8 mouse cellular contexts compared by ENCODE assay signal in the genomic region with DNA sequence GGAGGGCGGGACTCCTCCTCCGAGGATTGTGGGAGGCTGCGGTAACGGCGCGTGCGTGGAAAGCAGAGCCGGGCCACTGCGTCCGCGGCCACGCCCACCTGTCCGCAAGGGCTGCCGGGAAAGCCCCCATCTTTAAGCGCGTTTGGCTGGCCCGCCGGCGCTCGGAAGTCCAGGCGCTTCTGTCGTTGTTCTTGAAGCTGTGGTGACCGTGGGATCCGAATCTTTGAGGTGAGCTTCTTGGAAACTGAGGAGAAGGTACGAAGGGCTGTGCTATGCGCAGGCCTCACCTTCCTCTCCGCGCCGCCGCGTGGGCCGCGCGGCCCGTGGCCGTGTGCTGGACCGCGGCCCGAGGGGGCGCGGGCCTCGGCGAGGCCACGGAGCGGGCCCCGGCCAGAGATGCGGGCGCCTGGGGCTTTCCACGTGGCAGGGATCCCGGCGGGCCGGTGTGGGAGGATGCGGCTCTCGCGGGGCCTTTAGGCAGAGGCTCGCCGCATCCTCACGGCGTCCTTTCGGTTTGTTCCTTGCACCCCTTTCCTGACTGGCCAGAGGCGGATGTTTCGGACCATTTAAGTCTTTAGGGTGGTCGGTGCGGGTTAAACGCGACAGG. TPM values are rescaled to one million over a fixed set of nuclear protein-coding genes. Genes with fewer than 3 reads are reported as not detected.
DNase-seq lines count a peak whose midpoint lies in the region; TF ChIP-seq lines count a peak whose summit lies in the region.

A gene (plus strand): TSS at position 78 of the 607 bp plus-strand sequence.

- intact Hi-C loops in gastrocnemius, adult 2 months (cut with DNase I) = loop anchor here (5.0 kb wide), 1 partner anchor 59 kb away; no protein-coding TSS in a partner anchor

- peaks cover 21% of the 10 kb centered on the region for H3K36me3 ChIP-seq in megakaryocyte, embryonic 14.5 days (replicated peaks; ENCODE audit: low read length)

- H3K9me3 ChIP-seq in megakaryocyte, embryonic 14.5 days = no peaks in the 10 kb centered on the region

- peaks cover 41% of the 10 kb centered on the region for H3K4me1 ChIP-seq in megakaryocyte, embryonic 14.5 days

- peak; percentile 76 for DNase-seq in WW6 (ENCODE audit: low read depth, low spot score)
- peak; percentile 79 to 93 for DNase-seq in cerebellum, postnatal 4 days (ENCODE audit: low spot score in 2 of 2)
- DNase-seq in gastrocnemius, adult 2 months = peak; percentile 96
- peak; percentile 68 for DNase-seq in hindlimb bud, embryonic 11.5 days (ENCODE audit: extremely low spot score, low read depth, low spot score)
- peak; percentile 83 to 88 for DNase-seq in left cerebral cortex, adult 8-10 months (ENCODE audit: low spot score in 2 of 2)
- DNase-seq in right cerebral cortex, postnatal 10 days (ENCODE audit: low spot score in 2 of 2) = peak; percentile 96
- DNase-seq in urinary bladder, postnatal 25 days (ENCODE audit: low spot score) = peak; percentile 92

- H3K4me3 ChIP-seq in gastrocnemius, adult 2 months = peak within 1 kb of the TSS; percentile 90
- peak within 1 kb of the TSS; percentile 97 for H3K4me3 ChIP-seq in megakaryocyte, embryonic 14.5 days (replicated peaks)

- H3K27ac ChIP-seq in gastrocnemius, adult 2 months = peak within 1 kb of the TSS; percentile 92

- TF ChIP-seq CTCF in gastrocnemius, adult 2 months (IDR thresholded peaks at IDR 0.05) = no peak

- H3K27me3 ChIP-seq in megakaryocyte, embryonic 14.5 days (replicated peaks) = no peaks in the 10 kb centered on the region

RNA-seq across cellular contexts. Expression of the gene that starts here (rescaled TPM):
- 10 to 100 TPM; 56.1 to 59.5 TPM for total RNA-seq in gastrocnemius, adult 2 months (2021)
- total RNA-seq in left cerebral cortex, adult 8-10 months (2022) = 100 to 1,000 TPM; 127 to 138 (median 132) TPM
- 26.3 TPM in 1 of 2 replicates, not detected in the other for polyA plus RNA-seq in megakaryocyte, embryonic 14.5 days (2012; ENCODE audit: insufficient read depth, low replicate concordance)

Comparison
In these comparisons a context has a peak if more than half of its experiments do, and no peak if none do; other contexts are left out.
1. Peak in every context shown above with its lines: DNase-seq, H3K4me3 ChIP-seq and H3K27ac ChIP-seq.